Mouse (Mus musculus) liver, postnatal 0 days (tissue): ENCODE measurements around the gene Dlst. TPM values are rescaled to one million over a fixed set of nuclear protein-coding genes. Genes with fewer than 3 reads are reported as not detected.

Experiments used
- ATAC-seq: fragments of 200-750 bp; cut with Nextera tagmentation; 2 replicates; pipeline ENCODE4 v1.8.0; 2017; ENCODE audit warnings: mild to moderate bottlenecking, moderate library complexity
- DNase-seq: peaks from one replicate; pipeline ENCODE4 v3.0.0-alpha.2; 2016
- H3K27ac ChIP-seq: fragments of 300-500 bp; sonication (generic); 2 replicates; pipeline ENCODE4 v1.5.1; 2014; ENCODE audit warnings: antibody characterized with exemption, moderate library complexity, mild to moderate bottlenecking, low read depth
- H3K27me3 ChIP-seq: fragments of 300-500 bp; sonication (generic); 2 replicates; pipeline ENCODE4 v1.6.1; 2014; ENCODE audit warnings: low read length, control low read depth, mixed read lengths; ENCODE audit not compliant: insufficient read depth
- H3K36me3 ChIP-seq: fragments of 300-500 bp; sonication (generic); replicated peaks from 2 replicates; pipeline ENCODE4 v1.6.1; 2014; ENCODE audit warnings: mild to moderate bottlenecking, control low read depth, low read length, moderate library complexity, mixed read lengths; ENCODE audit not compliant: insufficient read depth
- H3K4me1 ChIP-seq: fragments of 300-500 bp; sonication (generic); 2 replicates; pipeline ENCODE4 v1.6.1; 2014; ENCODE audit warnings: antibody characterized with exemption, mild to moderate bottlenecking, control low read depth; ENCODE audit not compliant: insufficient read depth
- H3K4me2 ChIP-seq: fragments of 300-500 bp; sonication (generic); 2 replicates; pipeline ENCODE4 v1.6.1; 2014; ENCODE audit warnings: low read depth, mild to moderate bottlenecking, low read length, moderate library complexity, mixed read lengths
- H3K4me3 ChIP-seq: fragments of 300-500 bp; sonication (generic); 2 replicates; pipeline ENCODE4 v1.5.1; 2014; ENCODE audit warnings: low read depth, low read length
- H3K9ac ChIP-seq: fragments of 300-500 bp; sonication (generic); replicated peaks from 2 replicates; pipeline ENCODE4 v1.6.1; 2014; ENCODE audit warnings: mild to moderate bottlenecking, moderate library complexity
- H3K9me3 ChIP-seq: fragments of 300-500 bp; sonication (generic); 2 replicates; pipeline ENCODE4 v1.6.1; 2016; ENCODE audit warnings: mild to moderate bottlenecking, control low read depth, low read length, mixed read lengths
- CTCF ChIP-seq: sonication (generic); IDR thresholded peaks from 2 replicates; pipeline ENCODE4 v1.5.1; 2016; ENCODE audit warnings: antibody characterized with exemption, low read depth
- EP300 ChIP-seq: IDR thresholded peaks from 2 replicates; pipeline ENCODE4 v1.6.1; 2016; ENCODE audit warnings: antibody characterized with exemption, low read depth, mild to moderate bottlenecking
- WGBS: fragments of 180-500 bp; shearing (Covaris S2); extraction: QIAGEN DNeasy Blood & Tissue Kit; methylation state at CpG from one replicate; pipeline ENCODE4 v1.1.7; 2014; ENCODE audit not compliant: insufficient replicate concordance; 5-methylcytosine and 5-hydroxymethylcytosine counted together
- polyA plus RNA-seq: library from polyadenylated mRNA; unstranded; fragments of >200 nt; fragmentation: Nextera tagmentation; extraction: Ambion mirVana; gene quantifications from 2 replicates; pipeline ENCODE4 v1.2.1, GENCODE M21; 2015

Gene Dlst
- polyA plus RNA-seq, 1 experiment from 2014 or later, result 76.4 TPM

DNA sequence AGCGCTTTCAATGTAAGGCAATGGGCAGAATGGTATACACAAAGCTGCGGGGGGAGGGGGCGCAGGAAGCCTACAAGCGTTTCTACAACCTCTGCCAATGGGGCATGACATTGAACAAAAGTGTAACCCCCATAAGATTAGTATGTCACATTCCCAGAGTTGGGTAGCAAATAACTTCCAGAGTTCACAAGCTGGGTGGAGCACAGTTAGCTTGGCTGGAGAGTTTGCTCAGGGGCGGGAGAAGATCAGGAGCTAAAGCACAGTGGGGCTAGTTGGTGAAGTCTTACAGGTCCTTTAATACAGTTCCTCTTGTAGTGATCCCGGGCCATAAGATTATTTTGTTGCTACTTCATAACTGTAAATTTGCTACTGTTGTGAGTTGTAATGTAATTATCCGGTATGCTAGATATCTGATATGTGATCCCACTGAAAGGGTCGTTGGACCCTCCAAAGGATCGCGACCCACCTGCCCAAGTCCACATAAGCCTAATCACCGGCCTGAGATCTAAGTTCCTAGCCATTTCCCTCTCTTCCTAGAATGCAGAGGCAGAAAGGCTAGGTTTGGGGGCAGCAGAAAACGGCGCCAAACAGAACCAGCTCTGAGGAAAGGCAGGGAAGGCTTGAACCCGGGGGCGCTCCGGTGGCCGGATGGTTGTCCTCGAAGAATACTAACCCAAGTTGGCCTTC is 479 bp upstream of the Dlst start:
- Histone ChIP-seq H3K9ac (peak overlapping the region; percentile 98), H3K36me3 (peaks cover 12% of the 10 kb centered on the region), H3K9me3 (no peaks in the 10 kb centered on the region), H3K4me2 (peak overlapping the region; percentile 90), H3K27ac (peak overlapping the region; percentile 97), H3K27me3 (no peaks in the 10 kb centered on the region), H3K4me3 (peak overlapping the region; percentile 96), H3K4me1 (peaks cover 46% of the 10 kb centered on the region)
- ATAC-seq, result peak; percentile 54
- WGBS, result 11% methylated on average over 18 of the region's 18 CpGs
- TF ChIP-seq EP300 (no peak), CTCF (no peak)
- DNase-seq, result no peak

- H3K4me3 ChIP-seq, result peak overlapping the region; percentile 96
- peaks cover 32% of the 10 kb centered on the region for H3K36me3 ChIP-seq
- peak overlapping the region; percentile 90 for H3K4me2 ChIP-seq
- ATAC-seq (no peak), DNase-seq (no peak)
- WGBS, result 68% methylated on average over 7 of the region's 7 CpGs
- no peaks in the 10 kb centered on the region for H3K9me3 ChIP-seq
- peak overlapping the region; percentile 98; the same call in 1 of the 2 replicates for H3K9ac ChIP-seq
- H3K4me1 ChIP-seq, result peaks cover 41% of the 10 kb centered on the region
- TF ChIP-seq EP300 (no peak), CTCF (no peak)
- H3K27me3 ChIP-seq, result no peaks in the 10 kb centered on the region
- H3K27ac ChIP-seq, result peak overlapping the region; percentile 44
Observed at GRCm38 (mm10) chr12:85112550-85113251, 2.1 kb downstream of the Dlst start.

DNA sequence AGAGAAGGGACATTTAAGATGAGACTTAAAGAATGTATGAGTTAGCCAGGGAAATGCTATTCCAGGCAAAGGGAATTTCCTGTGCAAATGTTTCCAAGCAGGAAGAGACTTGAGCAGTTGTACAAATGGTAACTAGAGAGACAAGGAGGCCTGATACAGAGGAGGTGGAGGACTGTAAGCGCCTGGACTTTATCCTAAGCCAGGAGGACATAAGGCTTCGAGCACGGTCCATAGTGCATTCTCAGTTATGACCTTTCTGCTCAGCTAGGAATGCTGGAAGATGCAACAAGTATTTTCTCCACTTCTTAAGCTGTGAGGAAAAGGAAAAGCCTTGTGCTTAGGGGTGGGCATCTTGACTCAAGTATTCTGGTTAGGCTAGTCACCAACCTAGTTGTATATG is 2.7 kb downstream of the Dlst start:
- WGBS, result 58% methylated on average over 3 of the region's 3 CpGs
- peaks cover 38% of the 10 kb centered on the region for H3K36me3 ChIP-seq
- ATAC-seq (no peak), DNase-seq (no peak)
- no peaks in the 10 kb centered on the region for H3K27me3 ChIP-seq
- peak overlapping the region; percentile 90 for H3K4me2 ChIP-seq
- TF ChIP-seq EP300, result no peak
- TF ChIP-seq CTCF, result no peak
- peak overlapping the region; percentile 1; the same call in 1 of the 2 replicates for H3K4me3 ChIP-seq
- peak overlapping the region; percentile 35; the same call in 1 of the 2 replicates for H3K9ac ChIP-seq
- H3K9me3 ChIP-seq, result no peaks in the 10 kb centered on the region
- peaks cover 40% of the 10 kb centered on the region for H3K4me1 ChIP-seq
- H3K27ac ChIP-seq, result peak overlapping the region; percentile 44

DNA sequence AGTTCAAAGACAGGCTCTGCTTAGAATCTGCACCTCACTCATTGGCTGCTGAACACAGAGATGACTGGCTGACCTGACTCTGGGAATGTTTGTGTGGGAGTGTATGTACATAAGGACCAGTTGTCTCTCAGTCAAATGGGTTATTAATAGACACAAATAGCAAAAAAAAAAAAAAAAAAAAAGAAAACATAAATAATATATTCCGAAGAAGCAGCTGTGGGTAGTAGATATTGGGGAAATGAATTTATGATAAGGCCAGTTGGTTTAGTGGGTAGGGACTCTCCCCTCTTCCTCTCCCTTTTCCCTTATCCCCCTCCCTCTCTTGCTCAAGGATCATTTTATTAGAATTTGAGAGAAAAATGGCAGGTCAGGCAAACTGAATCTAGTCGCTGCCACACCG is 3.3 kb downstream of the Dlst start:
- Histone ChIP-seq H3K36me3 (peaks cover 43% of the 10 kb centered on the region), H3K4me3 (no peak overlapping the region), H3K9ac (no peak overlapping the region), H3K27ac (no peak overlapping the region), H3K4me1 (peaks cover 39% of the 10 kb centered on the region), H3K4me2 (no peak overlapping the region), H3K27me3 (no peaks in the 10 kb centered on the region), H3K9me3 (no peaks in the 10 kb centered on the region)
- TF ChIP-seq CTCF (no peak), EP300 (no peak)
- ATAC-seq (no peak), DNase-seq (no peak)
- 83% methylated on average over 3 of the region's 3 CpGs for WGBS

DNA sequence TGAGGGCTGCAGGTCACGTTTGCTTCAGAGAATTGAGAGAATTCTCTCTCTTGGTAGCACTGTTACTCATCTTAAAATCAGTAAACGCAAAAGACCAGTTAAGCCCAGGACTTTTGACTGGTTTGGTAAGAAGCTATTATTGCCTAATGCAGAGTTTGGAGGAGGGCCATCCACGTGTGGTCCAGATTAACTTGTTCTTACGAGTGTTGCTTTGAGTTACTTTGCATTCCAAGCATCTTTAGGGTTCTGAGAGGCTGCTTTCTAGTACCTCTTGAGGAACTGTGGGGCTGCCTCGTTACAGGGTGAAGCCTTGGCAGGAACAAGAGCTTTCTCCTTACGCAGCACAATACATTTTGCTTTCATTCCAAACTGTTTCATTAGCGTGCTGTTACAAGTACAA is 5.0 kb downstream of the Dlst start:
- Histone ChIP-seq H3K27ac (no peak overlapping the region), H3K27me3 (no peaks in the 10 kb centered on the region), H3K36me3 (peaks cover 57% of the 10 kb centered on the region), H3K4me1 (peaks cover 27% of the 10 kb centered on the region), H3K4me2 (no peak overlapping the region), H3K9me3 (no peaks in the 10 kb centered on the region), H3K4me3 (no peak overlapping the region), H3K9ac (no peak overlapping the region)
- no peak for TF ChIP-seq CTCF
- no peak for TF ChIP-seq EP300
- 70% methylated on average over 7 of the region's 7 CpGs for WGBS
- DNase-seq, result no peak
- no peak for ATAC-seq

DNA sequence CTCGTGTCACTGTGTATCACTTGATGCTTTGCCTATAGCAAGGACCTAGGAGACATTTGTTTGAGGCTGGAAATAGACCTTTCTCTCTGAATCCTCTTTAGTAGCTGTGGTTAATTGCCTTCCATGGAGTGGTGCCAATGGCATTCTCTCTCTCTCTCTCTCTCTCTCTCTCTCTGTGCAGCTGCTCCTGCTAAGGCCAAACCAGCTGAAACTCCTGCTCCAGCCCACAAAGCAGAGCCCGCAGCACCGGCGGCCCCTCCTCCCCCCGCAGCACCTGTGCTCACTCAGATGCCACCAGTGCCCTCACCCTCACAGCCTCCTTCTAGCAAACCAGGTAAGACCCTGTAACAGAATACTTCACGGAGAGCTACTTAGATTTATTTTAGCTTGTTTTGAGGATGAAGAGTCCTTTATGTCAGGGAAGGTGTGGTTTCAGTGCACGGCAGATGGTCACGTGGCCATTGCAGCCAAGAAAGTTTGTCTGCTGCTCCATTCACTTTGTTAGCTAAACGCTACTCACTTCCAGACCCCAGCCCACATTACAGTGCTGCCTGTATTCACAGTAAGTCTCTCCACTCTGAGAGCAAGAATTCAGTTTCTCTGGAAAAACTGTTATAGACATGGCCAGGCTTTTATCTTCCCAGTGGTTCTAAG is 11.3 kb downstream of the Dlst start:
- WGBS, result 90% methylated on average over 9 of the region's 9 CpGs
- Histone ChIP-seq H3K27me3 (no peaks in the 10 kb centered on the region), H3K36me3 (peaks cover 83% of the 10 kb centered on the region), H3K4me3 (no peak overlapping the region), H3K27ac (no peak overlapping the region), H3K9ac (no peak overlapping the region), H3K4me1 (no peaks in the 10 kb centered on the region), H3K9me3 (no peaks in the 10 kb centered on the region), H3K4me2 (no peak overlapping the region)
- ATAC-seq (no peak), DNase-seq (no peak)
- TF ChIP-seq CTCF (no peak), EP300 (no peak)
